Mouse (Mus musculus): ENCODE results near the gene Slc16a5. TPM values are rescaled to one million over a fixed set of nuclear protein-coding genes. Genes with fewer than 3 reads are reported as not detected.

The Slc16a5 gene
- polyA plus RNA-seq (2012; rRNA removed): 2.1 TPM in 2 replicates

DNA sequence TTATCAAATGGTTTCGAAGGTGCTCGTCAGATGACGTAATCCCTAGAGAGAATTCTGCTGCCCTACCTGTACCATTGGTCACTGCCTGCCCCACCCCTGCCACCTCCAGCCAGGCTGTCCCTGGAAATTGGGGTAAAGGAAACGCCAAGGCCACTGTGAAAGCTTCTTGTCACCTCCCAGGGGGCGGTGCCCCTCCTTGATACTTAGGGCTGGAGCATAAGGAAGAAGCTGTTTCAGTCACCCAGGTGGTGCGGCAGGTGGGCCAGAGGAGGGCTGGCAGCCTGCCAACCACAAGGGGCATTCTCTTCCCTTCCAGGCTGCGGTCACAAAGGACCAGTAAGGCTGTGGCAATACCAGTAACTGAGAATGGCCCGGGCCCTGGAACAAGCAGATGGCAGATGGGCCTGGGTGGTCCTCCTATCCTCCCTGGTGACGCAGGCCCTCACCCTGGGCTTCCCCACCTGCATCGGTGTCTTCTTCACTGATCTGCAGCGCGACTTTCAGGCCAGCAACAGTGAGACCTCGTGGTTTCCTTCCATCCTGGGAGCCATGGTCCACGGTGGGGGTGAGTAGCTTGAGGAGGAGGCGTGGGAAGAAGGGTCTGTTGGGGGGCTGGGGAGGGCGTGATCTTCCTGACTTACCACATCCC is at the start of gene Slc16a5:
TSS of gene Slc16a5 (plus strand) at position 232 of the 649 bp plus-strand sequence.

DNA sequence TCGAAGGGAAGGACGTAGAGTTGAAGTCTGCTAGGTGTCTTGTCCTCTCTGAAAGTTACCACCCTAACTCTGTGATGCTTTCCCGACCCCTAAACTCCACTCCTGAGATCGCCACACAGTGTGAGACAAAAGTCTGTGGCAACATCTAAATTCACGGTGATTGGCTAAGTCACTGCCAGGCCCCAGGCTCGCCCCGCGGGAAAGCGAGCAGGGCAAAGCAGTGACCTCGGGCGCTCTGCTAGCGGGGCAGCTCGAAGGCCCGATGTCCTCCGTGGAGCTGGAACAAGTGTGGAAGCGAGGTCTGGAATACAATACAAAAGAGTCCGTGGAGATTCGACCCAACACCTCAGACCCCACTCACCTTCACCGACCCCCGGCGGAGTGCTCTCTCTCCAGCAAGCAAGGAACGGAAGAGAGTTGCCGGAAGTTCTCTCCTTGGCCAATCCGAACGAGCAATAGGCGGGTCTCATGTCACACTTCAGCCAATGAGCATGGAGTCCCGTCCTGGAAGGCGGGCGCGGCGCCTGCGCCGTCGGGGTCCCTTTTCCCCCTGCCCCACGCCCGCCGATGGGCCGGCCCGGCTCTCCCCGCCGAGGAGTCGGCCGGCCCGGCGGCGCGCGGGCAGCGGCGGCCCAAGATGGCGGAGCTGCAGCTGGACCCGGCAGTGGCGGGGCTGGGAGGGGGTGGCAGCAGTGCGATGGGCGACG is 42.6 kb upstream of the Slc16a5 start, which contains the start of the genes Atp5h and Kctd2:
TSS of gene Atp5h (minus strand) at position 432 of the 707 bp plus-strand sequence.
TSS of gene Kctd2 (plus strand) at position 598 of the 707 bp plus-strand sequence.

DNA sequence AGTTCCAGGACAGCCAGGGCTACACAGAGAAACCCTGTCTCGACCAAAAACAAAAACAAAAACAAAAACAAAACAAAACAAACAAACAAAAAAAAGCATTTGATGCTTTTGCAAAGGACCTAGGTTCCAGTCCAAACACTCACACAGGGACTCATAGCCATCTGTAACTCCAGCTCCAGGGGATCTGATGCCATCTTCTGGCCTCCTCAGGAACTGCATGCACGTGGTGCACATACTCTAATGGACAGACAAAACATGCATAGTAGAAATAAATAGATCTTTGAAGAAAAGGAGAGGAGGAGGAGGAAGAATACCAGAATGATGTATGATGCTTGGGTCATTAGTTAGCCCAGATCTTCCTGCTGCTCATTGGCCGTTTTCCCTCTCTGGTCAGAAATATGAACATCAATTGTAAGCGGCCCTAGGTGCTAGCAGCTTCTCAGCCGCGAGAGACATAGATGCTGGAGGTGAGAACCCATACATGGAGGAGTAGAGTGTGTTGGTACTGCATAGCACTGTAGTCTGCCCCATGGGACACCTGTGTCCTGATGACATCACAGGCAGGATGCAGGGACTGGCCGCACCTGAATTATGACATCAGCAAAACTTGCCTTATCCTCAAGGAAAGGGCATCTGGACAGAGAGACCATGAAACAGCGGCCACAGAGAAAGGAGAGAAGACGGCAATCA is 22.2 kb upstream of the Slc16a5 start, which contains the start of gene Trim80:
TSS of gene Trim80 (plus strand) at position 640 of the 690 bp plus-strand sequence.

DNA sequence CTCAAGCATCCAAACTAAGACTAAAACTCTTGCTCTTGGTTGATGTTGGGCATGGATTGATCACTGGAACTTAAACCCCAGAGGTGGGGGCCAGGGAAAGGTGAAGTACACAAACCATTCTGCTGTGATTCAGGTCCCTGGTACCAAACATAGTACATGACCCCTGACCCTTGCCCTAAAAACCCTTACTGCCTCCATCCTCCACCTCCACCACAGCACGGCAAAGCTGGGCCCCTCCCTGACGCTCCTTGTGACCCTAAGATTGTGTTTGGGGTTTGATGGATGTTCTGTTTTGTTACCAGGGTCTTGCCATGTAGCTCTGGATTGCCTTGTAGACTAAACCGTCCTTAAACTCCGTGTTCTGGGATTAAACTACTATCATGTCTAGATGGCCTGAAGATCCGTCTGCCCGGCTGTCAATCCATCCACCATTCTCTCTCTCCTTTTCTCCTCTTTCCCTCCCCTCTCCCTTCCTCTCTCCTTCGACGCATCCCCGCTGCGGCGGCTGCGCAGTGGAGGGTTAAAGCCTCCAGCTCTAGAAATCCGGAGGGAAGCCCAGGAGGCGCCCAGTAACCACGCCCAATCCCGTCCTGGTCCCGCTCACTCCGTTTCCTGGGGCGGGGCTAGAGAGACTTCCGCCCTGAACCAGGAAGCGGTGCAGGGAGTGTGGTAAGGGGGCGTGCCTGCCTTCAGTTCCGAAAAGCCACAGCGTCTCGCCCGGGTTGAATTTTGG is 12.9 kb downstream of the Slc16a5 start, which contains the start of gene Armc7:
TSS of gene Armc7 (plus strand) at position 643 of the 733 bp plus-strand sequence.

DNA sequence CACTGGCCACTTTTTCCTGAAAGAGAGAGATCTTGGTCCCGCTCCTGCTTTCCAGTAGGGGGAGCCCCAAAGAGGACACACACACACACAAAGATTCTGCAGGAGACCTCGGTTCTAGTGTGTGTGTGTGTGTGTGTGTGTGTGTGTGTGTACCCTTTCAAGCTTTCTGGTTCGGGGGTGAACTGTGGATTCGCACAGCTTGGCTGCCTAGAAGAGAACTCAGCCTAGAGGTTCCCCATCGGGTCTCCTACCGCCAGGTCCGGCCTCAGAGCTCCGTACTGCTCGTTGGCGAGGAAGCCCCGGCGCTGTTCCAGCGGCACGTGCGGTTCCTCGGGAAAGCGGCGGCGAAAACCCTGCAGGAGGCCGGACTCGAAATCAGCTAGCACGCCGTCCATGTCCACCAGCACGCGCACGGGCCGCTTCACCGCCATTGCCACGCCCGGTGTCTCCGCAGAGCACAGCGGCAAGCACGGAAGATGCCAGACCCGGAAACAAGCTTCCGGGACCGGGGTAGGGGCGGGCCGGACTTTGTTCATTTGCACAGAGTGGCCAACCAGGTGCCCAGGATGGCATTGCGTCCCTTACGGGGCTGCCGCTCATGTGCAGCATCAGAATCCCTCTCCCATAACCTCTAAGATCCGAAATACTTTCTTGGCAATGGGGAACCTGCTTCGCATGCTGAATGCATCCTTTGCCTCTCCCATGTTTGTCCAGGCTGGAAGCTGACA is 29.2 kb downstream of the Slc16a5 start, which contains the start of gene Nt5c:
TSS of gene Nt5c (minus strand) at position 507 of the 728 bp plus-strand sequence.

DNA sequence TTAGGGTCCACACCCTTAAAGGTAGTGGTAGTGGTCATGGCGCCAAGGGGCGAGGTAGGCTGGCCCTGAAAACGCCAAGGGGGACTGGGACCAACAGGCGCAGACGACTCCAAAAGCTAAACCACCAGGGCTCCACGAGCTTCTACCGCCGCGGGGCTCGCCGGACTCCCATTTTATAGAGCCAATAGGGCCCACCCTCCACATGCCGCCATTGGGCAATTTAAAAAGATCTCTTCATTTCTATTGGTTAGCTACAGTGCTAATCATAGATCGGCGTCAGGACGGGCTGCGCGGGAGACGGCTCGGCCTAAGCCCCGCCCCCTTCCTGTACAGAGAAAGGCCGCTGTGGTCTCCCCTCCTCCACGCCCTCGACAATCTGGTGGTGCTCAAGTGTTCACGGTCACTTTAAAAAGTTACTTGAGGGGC is 52.0 kb downstream of the Slc16a5 start, which contains the start of gene Jpt1:
TSS of gene Jpt1 (minus strand) at position 150 of the 426 bp plus-strand sequence.

Other genes with a start within 250 kb of the Slc16a5 start
- gene Grin2c, start 195.2 kb upstream of the Slc16a5 start, polyA plus RNA-seq (2012; rRNA removed): 0.14 and 0.21 TPM in 2 replicates
- gene Fdxr, start 185.4 kb upstream of the Slc16a5 start, polyA plus RNA-seq (2012; rRNA removed): 14.1 and 14.7 TPM in 2 replicates
- gene Fads6, start 164.8 kb upstream of the Slc16a5 start, polyA plus RNA-seq (2012; rRNA removed): 14.5 and 16.9 TPM in 2 replicates
- 0.05 and 0.07 TPM in 2 replicates for gene Otop2, start 155.3 kb upstream of the Slc16a5 start, polyA plus RNA-seq (2012; rRNA removed)
- 0.10 and 0.12 TPM in 2 replicates for gene Ush1g, start 140.4 kb upstream of the Slc16a5 start, polyA plus RNA-seq (2012; rRNA removed)
- gene Otop3, start 127.7 kb upstream of the Slc16a5 start, polyA plus RNA-seq (2012; rRNA removed): not detected in 2 replicates
- gene Hid1, start 94.7 kb upstream of the Slc16a5 start, polyA plus RNA-seq (2012; rRNA removed): 1.3 TPM in 2 replicates
- 2.1 and 2.4 TPM in 2 replicates for gene Cdr2l, start 80.6 kb upstream of the Slc16a5 start, polyA plus RNA-seq (2012; rRNA removed)
- gene Mrpl58, start 58.7 kb upstream of the Slc16a5 start, polyA plus RNA-seq (2012; rRNA removed): 36.1 and 39.1 TPM in 2 replicates
- gene Atp5h, start 42.5 kb upstream of the Slc16a5 start, polyA plus RNA-seq (2012; rRNA removed): 331 and 347 TPM in 2 replicates
- 8.1 and 9.0 TPM in 2 replicates for gene Kctd2, start 42.3 kb upstream of the Slc16a5 start, polyA plus RNA-seq (2012; rRNA removed)
- gene Trim80, start 21.9 kb upstream of the Slc16a5 start, polyA plus RNA-seq (2012; rRNA removed): 0.61 and 0.77 TPM in 2 replicates
- gene Armc7, start 13.2 kb downstream of the Slc16a5 start, polyA plus RNA-seq (2012; rRNA removed): 2.9 and 3.0 TPM in 2 replicates
- 24.7 and 29.0 TPM in 2 replicates for gene Nt5c, start 29.4 kb downstream of the Slc16a5 start, polyA plus RNA-seq (2012; rRNA removed)
- gene Jpt1, start 51.9 kb downstream of the Slc16a5 start, polyA plus RNA-seq (2012; rRNA removed): 89.7 and 90.7 TPM in 2 replicates
- gene Sumo2, start 73.8 kb downstream of the Slc16a5 start, polyA plus RNA-seq (2012; rRNA removed): 133 and 136 TPM in 2 replicates
- 52.3 and 55.6 TPM in 2 replicates for gene Nup85, start 102.0 kb downstream of the Slc16a5 start, polyA plus RNA-seq (2012; rRNA removed)
- gene Mrps7, start 141.5 kb downstream of the Slc16a5 start, polyA plus RNA-seq (2012; rRNA removed): 23.3 and 24.4 TPM in 2 replicates
- 6.7 and 8.1 TPM in 2 replicates for gene Gga3, start 141.6 kb downstream of the Slc16a5 start, polyA plus RNA-seq (2012; rRNA removed)
- gene Mif4gd, start 150.5 kb downstream of the Slc16a5 start, polyA plus RNA-seq (2012; rRNA removed): 35.3 and 35.9 TPM in 2 replicates
- gene Slc25a19, start 165.8 kb downstream of the Slc16a5 start, polyA plus RNA-seq (2012; rRNA removed): 7.8 and 8.4 TPM in 2 replicates
- gene Grb2, start 246.1 kb downstream of the Slc16a5 start, polyA plus RNA-seq (2012; rRNA removed): 22.1 and 25.3 TPM in 2 replicates

Measured in liver, embryonic 18 days (tissue).